Mouse (Mus musculus): ENCODE results near the gene Ccdc8. TPM values are rescaled to one million over a fixed set of nuclear protein-coding genes. Genes with fewer than 3 reads are reported as not detected.

Gene Ccdc8
- total RNA-seq (2012; rRNA removed) (not detected in 2 replicates), polyA plus RNA-seq (2012; ENCODE audit: insufficient read depth in 1 of 2, insufficient read length in 2 of 2, low read depth in 1 of 2, low replicate concordance in 2 of 2, missing spikeins in 1 of 2) (under 1 TPM in 1 of 2 experiments, not detected in 1; 0.11 TPM)

- H3K9ac ChIP-seq (ENCODE audit: control insufficient read depth, low read depth, low read length, poor library complexity, severe bottlenecking) = no peak within 1 kb of the TSS; the same call in 1 of the 2 replicates
- peaks cover 0 to 11% of the 10 kb centered on the region in 2 experiments; a peak in 2 of 4 replicates for H3K36me3 ChIP-seq (ENCODE audit: control insufficient read depth in 1 of 2, insufficient read depth in 2 of 2, low read length in 2 of 2)
- H3K27me3 ChIP-seq (ENCODE audit: control insufficient read depth in 1 of 2, insufficient read depth in 2 of 2, low read length in 2 of 2) = no peaks in the 10 kb centered on the region
- peaks cover 4 to 9% of the 10 kb centered on the region in 2 experiments for H3K4me1 ChIP-seq (ENCODE audit: control insufficient read depth in 1 of 2, insufficient read depth in 2 of 2, low read length in 2 of 2)
- TF ChIP-seq ZMIZ1 (IDR thresholded peaks at IDR 0.05; ENCODE audit: low read depth, low read length) = no peak
- TF ChIP-seq MXI1 (IDR thresholded peaks at IDR 0.05; ENCODE audit: low read depth, low read length) = no peak
- no peak for TF ChIP-seq EP300 (IDR thresholded peaks at IDR 0.05; ENCODE audit: low read depth in 1 of 2, low read length in 2 of 2)
- no peak for TF ChIP-seq SIN3A (IDR thresholded peaks at IDR 0.05; ENCODE audit: low read length)
- TF ChIP-seq GATA1 (IDR thresholded peaks at IDR 0.05; ENCODE audit: low read depth, low read length) = no peak
- no peak for TF ChIP-seq BHLHE40 (IDR thresholded peaks at IDR 0.05; ENCODE audit: borderline replicate concordance, low read depth, low read length)
- no peak for TF ChIP-seq MAX (IDR thresholded peaks at IDR 0.05; ENCODE audit: low read length)
- TF ChIP-seq RCOR1 (IDR thresholded peaks at IDR 0.05; ENCODE audit: low read depth, low read length) = no peak
- no peak for TF ChIP-seq MYB (IDR thresholded peaks at IDR 0.05; ENCODE audit: low read depth, low read length)
- no peak for TF ChIP-seq TCF12 (IDR thresholded peaks at IDR 0.05; ENCODE audit: low read depth, low read length)
- TF ChIP-seq POLR2AphosphoS2 (IDR thresholded peaks at IDR 0.05; ENCODE audit: low read length) = no peak
- no peak for TF ChIP-seq ZC3H11A (IDR thresholded peaks at IDR 0.05; ENCODE audit: low read depth, low read length)
- TF ChIP-seq ELF1 (IDR thresholded peaks at IDR 0.05; ENCODE audit: low read depth, low read length) = no peak
- no peak for TF ChIP-seq CHD2 (IDR thresholded peaks at IDR 0.05; ENCODE audit: low read length)
- TF ChIP-seq TAL1 (IDR thresholded peaks at IDR 0.05; ENCODE audit: low read length) = no peak
- TF ChIP-seq POLR2A (IDR thresholded peaks at IDR 0.05; ENCODE audit: control insufficient read depth in 1 of 2, insufficient read depth in 1 of 2, low read depth in 1 of 2, low read length in 2 of 2, poor library complexity in 1 of 2) = no peak
- TF ChIP-seq HCFC1 (IDR thresholded peaks at IDR 0.05; ENCODE audit: low read depth, low read length) = no peak
- no peak for TF ChIP-seq GABPA (IDR thresholded peaks at IDR 0.05; ENCODE audit: low read depth, low read length)
- no peak for TF ChIP-seq NELFE (IDR thresholded peaks at IDR 0.05; ENCODE audit: low read depth, low read length)
- no peaks in the 10 kb centered on the region for H3K79me2 ChIP-seq (ENCODE audit: control insufficient read depth, insufficient read depth, low read length, poor library complexity)
- H3K9me3 ChIP-seq (replicated peaks; ENCODE audit: insufficient read depth, low read length) = no peaks in the 10 kb centered on the region
- no peak within 1 kb of the TSS for H3K27ac ChIP-seq (ENCODE audit: control insufficient read depth, low read depth, low read length)
- H3K4me3 ChIP-seq (ENCODE audit: control insufficient read depth in 1 of 2, insufficient read depth in 1 of 2, low read depth in 2 of 2, low read length in 2 of 2) = no peak within 1 kb of the TSS
- no peak for DNase-seq (ENCODE audit: low read depth, low spot score)
Measured at GRCm38 (mm10) chr7:16992451-16992807, at the start of gene Ccdc8. Gene Ccdc8 (plus strand): TSS chr7:16992708.

- Histone ChIP-seq H3K36me3 (ENCODE audit: control insufficient read depth in 1 of 2, insufficient read depth in 2 of 2, low read length in 2 of 2) (no peaks in the 10 kb centered on the region), H3K27ac (ENCODE audit: control insufficient read depth, low read depth, low read length) (no peak overlapping the region), H3K4me3 (ENCODE audit: control insufficient read depth in 1 of 2, insufficient read depth in 1 of 2, low read depth in 2 of 2, low read length in 2 of 2) (no peak overlapping the region), H3K9ac (ENCODE audit: control insufficient read depth, low read depth, low read length, poor library complexity, severe bottlenecking) (no peak overlapping the region), H3K4me1 (ENCODE audit: control insufficient read depth in 1 of 2, insufficient read depth in 2 of 2, low read length in 2 of 2) (no peaks in the 10 kb centered on the region), H3K27me3 (ENCODE audit: control insufficient read depth in 1 of 2, insufficient read depth in 2 of 2, low read length in 2 of 2) (no peaks in the 10 kb centered on the region), H3K9me3 (replicated peaks; ENCODE audit: insufficient read depth, low read length) (no peaks in the 10 kb centered on the region), H3K79me2 (ENCODE audit: control insufficient read depth, insufficient read depth, low read length, poor library complexity) (no peaks in the 10 kb centered on the region)
- TF ChIP-seq MAX (IDR thresholded peaks at IDR 0.05; ENCODE audit: low read length) = no peak
- 0 out of 2 replicates have a peak, but pooled peaks have one; percentile 28 for TF ChIP-seq ZNF384 (IDR thresholded peaks at IDR 0.05; ENCODE audit: low read depth, low read length)
- no peak for DNase-seq (ENCODE audit: low read depth, low spot score)
Measured at GRCm38 (mm10) chr7:16942861-16943260, 49.6 kb upstream of the Ccdc8 start.
